Mouse (Mus musculus) brain, embryonic 14.5 days (tissue): ENCODE measurements around the gene Hykk.

ENCODE experiments used
- CTCF ChIP-seq: fragments of 200-500 bp; IDR thresholded peaks from 2 replicates; pipeline ENCODE4 v1.5.1; 2012; ENCODE audit warnings: inconsistent platforms, mild to moderate bottlenecking, moderate library complexity, borderline replicate concordance; ENCODE audit not compliant: insufficient read depth, insufficient read length; ENCODE audit errors: extremely low read depth
- POLR2A ChIP-seq: fragments of 200-500 bp; IDR thresholded peaks from 2 replicates; pipeline ENCODE4 v1.6.1; 2012; ENCODE audit warnings: mild to moderate bottlenecking, inconsistent platforms, borderline replicate concordance; ENCODE audit not compliant: poor library complexity, insufficient read depth, insufficient read length, severe bottlenecking; ENCODE audit errors: extremely low read depth

DNA sequence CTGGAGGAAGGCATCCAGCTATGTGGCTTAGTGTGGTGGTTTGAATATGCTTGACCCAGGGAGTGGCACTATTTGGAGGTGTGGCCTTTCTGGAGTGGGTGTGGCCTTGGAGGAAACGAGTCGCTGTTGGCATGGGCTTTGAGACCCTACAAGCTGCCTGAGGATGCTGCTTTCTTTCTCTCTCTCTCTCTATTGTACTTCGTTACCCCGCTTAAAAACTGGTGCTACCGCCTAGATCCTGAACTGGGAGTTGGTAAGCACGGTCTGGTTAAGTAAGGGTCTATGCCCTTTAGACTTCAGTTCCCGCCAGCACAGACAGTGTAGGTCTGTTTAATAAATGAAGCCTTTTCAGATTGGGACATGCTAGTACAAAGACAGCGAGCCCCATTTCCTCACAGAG is 682 bp upstream of the Hykk start:
- TF ChIP-seq POLR2A (no peak), CTCF (no peak)
